Mouse (Mus musculus): Measurements from ENCODE around the gene Cyp2j5. TPM values are rescaled to one million over a fixed set of nuclear protein-coding genes. Genes with fewer than 3 reads are reported as not detected.
"Not testable (repeated sequence)": the region's sequence is repeated elsewhere in the genome, so short reads cannot be mapped to it uniquely, and the experiment has no call there.

Cyp2j5 gene
- total RNA-seq (2021) = not detected
- long read RNA-seq, experiment 1 = 0 reads
- long read RNA-seq, experiment 2 = 0 reads

GRCm38 (mm10) chr4:96663991-96664390 lies at the start of gene Cyp2j5:
Gene Cyp2j5 (minus strand): TSS chr4:96664154.
- DNase-seq = no peak
- intact Hi-C loops (cut with DNase I; ENCODE audit: low total_unique reads) = no loop called here

- intact Hi-C loops (cut with DNase I; ENCODE audit: low total_unique reads) = loop anchor here (10.0 kb wide), 1 partner anchor 1039 kb away; no protein-coding TSS in a partner anchor
- peak; percentile 17 for DNase-seq
Observed at GRCm38 (mm10) chr4:96705281-96705951, 41.5 kb upstream of the Cyp2j5 start.

GRCm38 (mm10) chr4:96698218-96698561 lies 34.2 kb upstream of the Cyp2j5 start:
- intact Hi-C loops (cut with DNase I; ENCODE audit: low total_unique reads) = no loop called here
- DNase-seq = no peak

GRCm38 (mm10) chr4:96697511-96698217 lies 33.7 kb upstream of the Cyp2j5 start:
- intact Hi-C loops (cut with DNase I; ENCODE audit: low total_unique reads) = no loop called here
- no peak for DNase-seq

GRCm38 (mm10) chr4:96696614-96697360 lies 32.8 kb upstream of the Cyp2j5 start:
- peak; percentile 46 for DNase-seq
- intact Hi-C loops (cut with DNase I; ENCODE audit: low total_unique reads) = no loop called here

DNA sequence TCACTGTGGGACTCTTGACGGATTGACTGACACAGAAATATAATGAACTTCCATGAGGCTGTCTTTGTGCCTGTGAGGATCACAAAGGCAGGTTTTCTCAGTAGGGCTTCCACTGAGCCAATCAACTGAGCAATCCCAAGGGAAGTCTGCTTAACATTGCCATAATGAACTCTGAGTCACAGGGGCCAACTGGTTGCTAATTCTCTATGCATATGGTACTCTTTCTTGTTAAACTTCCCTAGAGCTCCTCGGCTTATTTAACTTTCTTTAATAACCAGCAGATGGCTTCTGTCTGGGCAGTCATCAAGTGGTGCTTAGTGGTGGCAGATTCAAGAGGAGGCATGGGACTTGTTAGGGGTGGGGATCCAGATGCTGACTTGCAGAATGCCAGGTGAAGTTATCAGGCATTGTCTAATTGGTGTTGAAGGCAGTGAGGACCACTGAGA lies 23.4 kb upstream of the Cyp2j5 start:
- intact Hi-C loops (cut with DNase I; ENCODE audit: low total_unique reads) = loop anchor here (10.0 kb wide), 1 partner anchor 413 kb away; no protein-coding TSS in a partner anchor
- DNase-seq = no peak

GRCm38 (mm10) chr4:96683474-96683873 lies 19.5 kb upstream of the Cyp2j5 start:
- DNase-seq = no peak
- intact Hi-C loops (cut with DNase I; ENCODE audit: low total_unique reads) = loop anchor here (10.0 kb wide), 1 partner anchor 409 kb away; no protein-coding TSS in a partner anchor

DNA sequence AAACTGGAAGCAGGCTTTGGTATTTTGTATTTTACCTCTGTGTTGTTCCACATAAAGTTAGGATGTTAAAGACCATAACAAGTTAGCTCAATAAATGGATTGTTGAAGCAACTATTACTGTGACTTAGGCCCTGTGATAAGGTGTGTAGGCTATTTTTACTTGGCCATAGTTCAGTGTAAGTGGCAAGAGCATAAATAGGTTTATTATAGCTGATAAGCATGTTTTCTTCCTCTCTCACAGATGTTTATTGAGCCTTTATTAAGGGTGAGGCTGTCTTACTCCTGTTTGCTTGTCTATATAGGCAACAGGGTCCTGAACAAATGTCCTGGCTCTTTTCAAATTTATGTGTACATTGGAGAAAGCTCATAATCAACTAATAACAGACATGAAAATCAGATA lies 17.0 kb upstream of the Cyp2j5 start:
- DNase-seq = no peak
- intact Hi-C loops (cut with DNase I; ENCODE audit: low total_unique reads) = loop anchor here (10.0 kb wide), 1 partner anchor 406 kb away; no protein-coding TSS in a partner anchor

DNA sequence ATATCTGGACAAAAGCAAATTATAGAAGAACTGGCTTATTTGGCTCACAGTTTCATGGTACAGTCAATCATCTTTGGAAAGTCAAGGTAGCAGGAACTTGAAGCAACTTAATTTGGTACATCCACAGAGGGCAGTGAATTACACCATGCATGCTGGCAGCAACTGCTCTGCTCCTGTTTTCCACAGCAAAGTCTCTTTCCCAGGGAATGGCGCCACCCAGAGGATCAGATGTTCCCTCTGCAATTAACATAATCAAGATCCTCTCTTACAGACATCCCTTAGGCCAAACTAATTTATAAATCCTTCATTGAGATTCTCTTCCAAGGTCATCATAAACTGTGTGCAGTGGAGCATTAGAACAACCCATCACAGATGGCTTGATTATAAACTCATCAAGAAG lies 16.3 kb upstream of the Cyp2j5 start:
- peak; percentile 20 for DNase-seq
- intact Hi-C loops (cut with DNase I; ENCODE audit: low total_unique reads) = loop anchor here (10.0 kb wide), 1 partner anchor 405 kb away; no protein-coding TSS in a partner anchor

- no peak for DNase-seq
- intact Hi-C loops (cut with DNase I; ENCODE audit: low total_unique reads) = no loop called here
Observed at GRCm38 (mm10) chr4:96664668-96665454, 907 bp upstream of the Cyp2j5 start.

- no peak for DNase-seq
Observed at GRCm38 (mm10) chr4:96635455-96635854, 28.5 kb downstream of the Cyp2j5 start.

DNA sequence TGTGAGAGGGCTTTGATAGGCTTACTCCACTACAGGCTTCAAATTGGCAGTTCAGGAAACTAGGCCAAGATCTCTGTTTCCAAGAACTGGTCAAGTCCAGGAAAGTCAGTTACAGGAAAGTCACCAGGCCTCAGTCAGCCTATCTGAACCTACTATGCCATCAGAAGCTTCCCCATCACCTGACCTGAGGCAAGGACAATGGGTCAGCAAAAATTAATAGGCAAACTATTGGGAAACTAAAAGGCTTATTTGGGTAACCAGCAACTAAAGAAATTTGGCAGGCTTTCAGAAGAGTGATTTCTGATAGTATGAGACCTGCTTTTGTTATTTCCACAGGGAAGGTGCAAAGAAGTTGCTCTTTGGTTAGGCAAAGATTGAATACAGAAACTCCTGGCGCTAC lies 41.5 kb downstream of the Cyp2j5 start:
- intact Hi-C loops (cut with DNase I; ENCODE audit: low total_unique reads) = no loop called here
- DNase-seq = no peak

More at GRCm38 (mm10) chr4:96635455-96635854, 28.5 kb downstream of the Cyp2j5 start:
- intact Hi-C loops (cut with DNase I; ENCODE audit: low total_unique reads) = no loop called here

DNA sequence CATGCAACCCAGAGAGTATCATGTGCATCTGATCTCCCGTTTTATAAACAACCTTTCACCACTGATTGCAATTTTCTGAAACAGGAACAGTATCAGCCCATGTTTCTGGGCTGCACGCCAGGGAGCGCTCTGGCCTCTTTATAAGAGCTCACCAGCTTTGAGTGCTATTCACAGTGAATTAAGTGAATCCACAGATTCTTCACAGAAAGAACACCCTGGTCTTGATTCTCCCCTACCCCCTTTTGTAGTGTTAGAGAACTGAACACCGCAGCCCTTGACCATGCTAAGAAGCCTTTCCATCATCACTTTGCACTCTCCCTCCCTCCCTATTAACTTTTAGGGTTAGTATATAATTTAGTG lies 72.2 kb downstream of the Cyp2j5 start:
- intact Hi-C loops (cut with DNase I; ENCODE audit: low total_unique reads) = no loop called here
- DNase-seq = peak; percentile 56

DNA sequence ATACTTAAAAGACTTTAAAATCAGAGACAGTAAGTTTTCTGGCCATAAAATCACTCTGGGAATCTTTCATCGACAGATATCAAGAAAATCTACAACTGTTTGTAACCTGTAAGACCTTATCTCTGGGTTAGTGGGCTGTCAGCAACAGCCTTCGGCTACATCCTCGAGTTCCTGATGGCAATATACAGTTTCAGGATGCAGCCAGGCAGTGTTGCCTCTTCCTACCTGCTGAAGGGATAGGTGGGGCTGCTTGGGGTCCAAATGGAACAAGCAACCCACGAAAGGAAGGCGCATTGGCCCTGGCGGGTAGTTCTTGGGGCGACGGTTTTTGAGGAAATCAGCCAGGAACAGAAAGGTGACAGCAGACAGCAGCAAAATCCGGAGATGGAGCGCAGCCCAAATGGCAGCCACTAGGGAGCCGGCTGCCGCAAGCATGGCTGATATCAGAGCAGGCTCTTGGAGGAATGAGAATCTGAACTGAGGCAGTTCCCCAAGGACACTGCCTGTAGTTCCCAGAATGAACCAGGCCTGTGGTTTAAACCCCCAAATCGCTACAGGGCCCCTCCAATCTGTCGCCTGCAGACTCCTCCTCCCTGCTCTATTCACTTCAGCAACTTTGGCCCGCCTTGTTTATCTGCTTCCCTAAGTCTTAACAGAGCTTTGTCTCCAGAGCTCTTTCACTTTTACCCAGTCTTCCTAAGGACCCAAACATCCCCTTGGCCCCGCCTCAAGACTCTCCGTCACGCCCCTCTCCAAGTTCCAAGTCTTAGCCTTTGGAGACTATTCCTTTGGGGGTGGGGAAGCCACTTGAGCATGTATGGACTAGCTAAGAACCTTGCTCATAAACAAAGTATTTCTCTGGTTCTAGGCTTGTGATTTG lies 72.8 kb downstream of the Cyp2j5 start, which contains the start of gene Cyp2j9:
Cyp2j9 (minus strand) TSS at position 668 of the 880 bp plus-strand sequence.
- peak; percentile 51 for DNase-seq
- intact Hi-C loops (cut with DNase I; ENCODE audit: low total_unique reads) = no loop called here

DNA sequence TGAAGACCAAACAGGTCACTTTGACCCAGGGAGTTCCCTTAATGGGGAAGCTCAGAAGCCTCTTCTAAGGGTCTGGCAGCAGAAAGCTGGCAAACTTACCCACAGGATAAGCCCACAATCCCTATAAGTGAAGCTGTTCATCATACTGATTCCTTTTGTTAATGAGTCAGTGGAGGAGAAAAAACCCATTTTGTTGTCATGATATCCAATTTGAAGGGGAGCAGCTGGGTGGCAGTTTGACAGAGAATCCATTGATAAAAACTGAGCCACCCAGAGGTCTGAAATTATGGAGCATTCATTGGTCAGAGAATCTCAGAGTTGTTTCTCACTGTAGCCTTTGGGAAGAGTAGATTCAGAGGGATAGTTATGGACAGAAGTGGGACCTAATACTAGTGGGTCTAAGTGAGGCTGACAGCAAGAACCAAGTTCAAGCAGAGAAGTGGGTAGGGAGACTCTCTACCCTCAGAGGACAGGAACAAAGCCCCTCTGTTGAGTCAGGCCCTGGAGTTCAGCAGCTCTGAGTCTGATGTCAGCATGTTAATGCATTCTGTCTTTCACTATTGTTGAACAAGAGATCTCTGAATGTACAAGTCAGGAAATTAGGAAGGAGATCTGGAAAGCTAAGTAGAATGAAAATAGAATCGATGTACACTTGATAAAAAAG lies 82.4 kb downstream of the Cyp2j5 start:
- intact Hi-C loops (cut with DNase I; ENCODE audit: low total_unique reads) = no loop called here
- no peak for DNase-seq

- DNase-seq; intact Hi-C loops (cut with DNase I; ENCODE audit: low total_unique reads): not testable (repeated sequence)
Observed at GRCm38 (mm10) chr4:96580351-96580750, 83.6 kb downstream of the Cyp2j5 start.
